Mouse (Mus musculus) hematopoietic stem cell, adult 5-6 weeks (primary cell): ENCODE data around the gene Casq1. TPM values are rescaled to one million over a fixed set of nuclear protein-coding genes. Genes with fewer than 3 reads are reported as not detected.
A peak's percentile ranks its signal among the peaks of the same experiment; 100 is the strongest.

Experiments used
- ATAC-seq, 2 experiments: fragments of 125-278 bp in 1 of 2; replicated peaks in 1 of 2; 2 replicates each; pipeline ENCODE4 v1.8.0; 2016 to 2017; ENCODE audit warnings: inconsistent platforms in 2 of 2, mild to moderate bottlenecking in 2 of 2, moderate number of reproducible peaks in 2 of 2, low read depth in 1 of 2, moderate TSS enrichment in 1 of 2; ENCODE audit not compliant: low FRiP score in 2 of 2, poor library complexity in 2 of 2, severe bottlenecking in 2 of 2, insufficient read depth in 1 of 2, low TSS enrichment in 1 of 2
- total RNA-seq: library from RNA; stranded (forward); fragments of 172-1452, 232-1000 nt; gene quantifications from 2 replicates; pipeline ENCODE4 v1.2.3, GENCODE M21; 2017

The Casq1 gene
- total RNA-seq, 1 experiment from 2014 or later = not detected

- ATAC-seq = no peak
These were observed 5.9 kb downstream of the Casq1 start for GRCm38 (mm10) chr1:172213771-172214170.

DNA sequence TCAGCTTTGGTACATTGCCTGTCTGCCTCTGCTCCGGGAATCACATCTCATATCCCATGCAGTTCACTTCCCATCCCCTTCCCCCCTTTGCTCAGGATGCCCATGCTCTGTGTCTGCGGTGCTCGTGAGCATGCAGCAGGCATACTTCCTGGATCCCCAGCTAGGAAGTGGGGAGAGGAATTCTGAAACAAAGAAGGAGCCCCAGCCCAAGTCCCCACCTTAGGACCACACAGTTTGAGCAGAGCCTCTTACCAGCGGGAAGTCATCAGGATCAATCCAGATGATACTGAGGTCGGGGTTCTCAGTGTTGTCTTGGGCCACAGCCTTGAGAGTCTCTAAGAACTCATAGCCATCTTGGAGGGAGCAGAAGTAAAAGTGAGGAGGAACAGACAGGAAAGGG, 6.9 kb downstream of the Casq1 start:
- no peak for ATAC-seq

- ATAC-seq = peak in 1 of 2 experiments; percentile 30; a peak in 1 of 4 replicates
These were observed 12.5 kb downstream of the Casq1 start for GRCm38 (mm10) chr1:172207111-172207584.

DNA sequence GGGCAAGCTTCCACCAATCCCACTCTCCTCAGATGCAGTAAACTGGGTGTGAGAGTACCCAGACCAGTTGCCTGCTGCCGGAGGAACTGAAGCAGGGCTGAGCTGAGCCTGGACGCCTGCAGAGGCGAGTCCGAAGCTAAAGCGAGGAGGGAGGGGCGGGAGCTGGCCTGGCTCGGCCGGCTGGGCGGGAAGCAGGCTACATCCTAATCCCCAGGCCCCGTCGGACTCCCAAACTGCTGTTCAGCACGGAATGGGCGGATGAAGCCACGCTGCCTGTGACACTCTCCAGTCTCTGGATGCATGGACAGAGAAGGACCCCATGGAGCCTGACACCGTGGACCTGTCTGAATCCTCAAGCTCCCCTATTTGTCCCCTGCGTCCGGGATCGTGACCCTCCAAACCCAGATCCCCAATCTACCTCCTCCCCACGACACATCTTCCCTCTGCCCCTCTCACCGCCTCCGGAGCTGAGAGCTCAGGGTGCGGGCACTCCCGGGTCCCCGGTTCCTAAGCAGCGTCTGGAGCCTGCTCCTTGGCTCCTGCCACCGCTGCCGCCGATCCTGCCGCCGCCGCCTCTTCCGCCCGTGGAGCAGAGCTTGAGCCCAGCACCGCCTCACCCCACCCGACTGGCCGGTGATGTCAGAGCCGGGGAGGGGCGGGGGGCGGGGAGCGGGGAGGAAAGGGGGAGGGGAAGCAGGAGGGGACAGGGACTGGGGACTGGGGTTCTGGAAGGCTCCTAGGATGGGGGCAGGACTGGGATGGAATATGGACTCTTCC, 13.3 kb downstream of the Casq1 start, which contains the start of gene Pea15a:
Gene Pea15a (minus strand): TSS at position 664 of the 777 bp plus-strand sequence.
- ATAC-seq = peak; percentile 63 to 67

- ATAC-seq = peak in 1 of 2 experiments; percentile 42; a peak in 1 of 4 replicates
These were observed 14.0 kb downstream of the Casq1 start for GRCm38 (mm10) chr1:172205741-172206087.

DNA sequence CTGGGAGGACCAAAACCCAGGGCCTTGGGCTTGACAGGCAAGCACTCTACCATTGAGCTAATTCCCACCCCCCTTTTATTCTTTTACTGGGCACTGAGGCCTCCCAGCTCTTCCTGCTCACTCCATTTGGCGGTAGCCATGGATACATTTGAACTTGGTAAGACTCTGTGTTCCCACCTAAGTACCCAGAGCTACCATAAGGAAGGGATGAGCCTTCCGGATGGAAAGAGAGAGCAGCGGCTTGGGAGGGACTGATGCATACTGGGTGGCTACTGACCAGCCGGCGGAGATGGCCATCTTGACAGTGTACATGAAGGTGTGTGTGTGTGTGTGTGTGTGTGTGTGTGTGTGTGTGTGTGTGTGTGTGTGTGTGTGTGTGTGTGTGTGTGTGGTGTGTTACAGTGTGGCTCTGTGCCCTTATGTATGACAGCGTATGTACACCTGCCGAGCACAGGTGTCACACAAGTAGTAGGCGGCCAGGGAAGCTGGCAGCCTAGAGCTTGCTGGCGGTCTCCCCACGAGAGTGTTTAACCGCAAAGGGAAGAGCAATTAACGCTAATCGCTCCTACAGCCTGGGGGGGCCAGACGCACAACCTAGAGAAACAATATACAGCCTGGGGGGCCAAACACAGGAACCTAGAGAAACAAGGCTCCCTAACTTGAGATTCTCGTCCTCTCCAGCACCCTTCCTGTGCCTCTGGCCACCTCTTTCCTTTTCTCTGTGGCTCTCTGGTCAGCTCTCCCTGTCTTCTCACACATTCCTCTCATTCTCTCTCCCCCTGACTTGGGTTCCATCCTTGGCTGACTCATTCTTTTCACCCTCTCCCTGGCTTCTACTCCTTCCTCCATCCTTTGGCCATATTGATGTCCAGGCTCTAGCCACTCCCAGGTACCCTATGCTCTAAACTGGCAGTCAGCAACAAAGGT, 14.6 kb downstream of the Casq1 start:
- no peak for ATAC-seq

GRCm38 (mm10) chr1:172204033-172204813, 15.4 kb downstream of the Casq1 start:
- no peak for ATAC-seq

DNA sequence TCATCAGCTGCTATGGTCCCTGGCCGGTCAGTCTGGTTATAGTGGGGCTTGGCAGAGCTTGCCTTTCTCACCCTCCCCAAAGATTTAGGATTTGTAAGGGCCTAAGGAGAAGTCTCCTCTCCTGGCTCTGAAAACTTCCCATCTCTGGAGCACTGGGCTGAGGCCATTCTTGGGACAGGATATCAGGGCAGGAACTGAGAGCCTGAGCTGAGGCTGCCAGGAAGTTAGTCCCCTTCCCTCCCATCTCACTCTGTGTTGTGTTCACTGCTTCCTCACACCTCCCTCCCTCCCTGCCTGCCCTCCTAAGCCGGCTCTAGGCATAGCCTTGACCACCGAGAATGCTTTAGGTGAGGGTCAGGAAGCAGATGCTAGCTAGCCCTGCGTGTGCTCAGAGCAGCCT, 16.1 kb downstream of the Casq1 start:
- ATAC-seq = peak in 1 of 2 experiments; percentile 18; a peak in 1 of 4 replicates

- ATAC-seq = no peak
These were observed 16.7 kb downstream of the Casq1 start for GRCm38 (mm10) chr1:172202894-172203522.

- ATAC-seq = no peak
These were observed 17.4 kb downstream of the Casq1 start for GRCm38 (mm10) chr1:172201967-172202880.

GRCm38 (mm10) chr1:172200871-172201447, 18.7 kb downstream of the Casq1 start:
- ATAC-seq = no peak

- no peak for ATAC-seq
These were observed 19.5 kb downstream of the Casq1 start for GRCm38 (mm10) chr1:172200161-172200560.

DNA sequence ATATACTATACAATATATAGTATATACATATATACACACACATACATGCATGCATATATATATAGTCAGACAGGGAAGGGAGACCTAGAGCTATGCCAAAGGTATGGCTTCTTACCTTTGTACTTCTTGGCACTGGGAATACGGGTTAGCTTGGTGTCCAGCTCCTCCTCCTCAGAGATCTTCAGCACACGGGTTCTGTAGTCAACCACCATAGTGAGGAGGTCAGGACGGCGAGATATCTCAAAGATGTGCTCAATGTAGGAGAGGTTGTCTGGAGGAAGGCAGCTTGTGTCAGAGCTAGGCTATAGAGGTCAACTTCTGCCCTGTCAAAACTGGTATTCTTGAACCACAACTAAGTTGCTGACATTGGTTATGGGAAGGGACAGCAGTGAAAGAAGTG, 20.7 kb downstream of the Casq1 start:
- no peak for ATAC-seq

- ATAC-seq = no peak
These were observed 21.4 kb downstream of the Casq1 start for GRCm38 (mm10) chr1:172198316-172198715.

DNA sequence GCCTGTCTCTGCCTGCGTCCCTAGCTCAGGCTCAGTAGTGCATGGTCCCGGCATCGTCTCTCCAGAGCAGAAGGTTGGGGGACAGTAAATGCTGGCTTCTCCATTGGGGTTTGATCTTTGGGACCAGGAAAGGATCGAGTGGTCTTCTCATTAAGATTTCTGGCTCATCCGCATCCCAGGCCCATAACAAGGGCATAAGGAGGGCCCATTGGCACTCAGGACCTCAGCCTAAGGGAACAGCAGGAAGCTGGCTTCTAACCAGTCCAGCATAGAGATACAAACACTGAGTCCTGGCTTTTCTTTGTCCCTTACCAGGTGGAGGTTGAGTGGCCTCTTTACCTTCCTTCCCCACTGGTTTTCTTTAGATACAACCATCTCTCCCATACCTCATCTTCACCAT, 21.8 kb downstream of the Casq1 start:
- ATAC-seq = no peak

DNA sequence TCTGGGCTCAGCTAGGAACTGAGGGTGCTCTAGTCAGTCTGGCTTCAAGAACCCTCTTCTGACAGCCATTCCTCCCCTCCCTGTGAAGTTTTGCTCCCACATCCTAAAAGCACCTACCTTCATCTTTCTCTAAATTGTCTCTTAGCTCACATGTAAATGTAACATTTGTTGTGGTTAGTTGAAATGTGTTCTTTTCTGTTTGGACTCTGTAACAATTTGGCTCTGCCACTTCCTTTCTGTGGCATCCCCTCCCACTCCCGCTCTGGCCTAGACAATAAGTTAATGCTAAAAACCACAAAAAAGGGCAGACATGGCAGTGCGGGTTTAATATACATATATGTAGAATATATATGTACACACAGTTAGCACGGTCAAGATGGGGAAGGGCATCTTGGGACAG, 22.5 kb downstream of the Casq1 start:
- ATAC-seq = no peak
